Mouse (Mus musculus) brain, adult 2 months (tissue): ENCODE data around the gene Dgkh.
"Not testable (repeated sequence)": the region's sequence is repeated elsewhere in the genome, so short reads cannot be mapped to it uniquely, and the experiment has no call there.

Experiments used
- DNase-seq: peaks from one replicate; pipeline ENCODE4 v3.0.0; 2011; ENCODE audit warnings: low read depth, low spot score

The Dgkh gene

DNA sequence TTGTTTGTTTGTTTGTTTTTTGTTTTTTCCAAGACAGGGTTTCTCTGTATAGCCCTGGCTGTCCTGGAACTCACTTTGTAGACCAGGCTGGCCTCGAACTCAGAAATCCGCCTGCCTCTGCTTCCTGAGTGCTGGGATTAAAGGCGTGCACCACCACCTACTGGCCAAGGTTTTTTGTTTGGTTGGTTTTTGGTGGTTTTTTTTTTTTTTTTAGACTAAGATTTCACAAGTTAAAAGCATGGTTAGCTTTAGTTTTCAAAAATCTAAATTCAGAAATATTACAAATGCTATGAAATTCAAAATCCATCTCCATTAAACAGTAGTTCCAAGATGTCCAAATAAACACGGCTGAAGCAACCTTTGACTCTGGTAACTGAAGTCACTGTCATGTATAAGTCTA lies 8.9 kb downstream of the Dgkh start:
- not testable (repeated sequence) for DNase-seq

GRCm38 (mm10) chr14:78722031-78722430 lies 10.5 kb downstream of the Dgkh start:
- DNase-seq, result no peak

DNA sequence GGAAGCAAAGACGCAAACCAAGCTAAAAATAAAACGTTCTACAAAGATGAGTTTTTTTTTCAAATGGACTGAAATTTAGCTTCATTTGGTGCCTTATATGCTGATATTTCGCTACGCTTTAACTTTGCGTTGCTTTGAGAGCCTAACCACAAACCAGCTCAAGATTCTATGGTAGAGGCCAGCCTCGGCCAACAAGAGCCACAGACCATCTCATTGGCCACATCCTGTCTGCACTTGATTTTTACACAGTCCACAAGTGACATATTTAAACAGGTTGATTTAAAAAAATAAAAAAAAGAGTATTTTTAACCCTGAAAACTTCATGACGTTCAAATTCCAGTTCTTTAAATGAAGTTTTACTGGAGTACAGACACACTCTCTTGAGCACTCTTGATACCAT lies 16.5 kb downstream of the Dgkh start:
- no peak for DNase-seq

GRCm38 (mm10) chr14:78712565-78713148 lies 19.9 kb downstream of the Dgkh start:
- DNase-seq, result peak; percentile 75

DNA sequence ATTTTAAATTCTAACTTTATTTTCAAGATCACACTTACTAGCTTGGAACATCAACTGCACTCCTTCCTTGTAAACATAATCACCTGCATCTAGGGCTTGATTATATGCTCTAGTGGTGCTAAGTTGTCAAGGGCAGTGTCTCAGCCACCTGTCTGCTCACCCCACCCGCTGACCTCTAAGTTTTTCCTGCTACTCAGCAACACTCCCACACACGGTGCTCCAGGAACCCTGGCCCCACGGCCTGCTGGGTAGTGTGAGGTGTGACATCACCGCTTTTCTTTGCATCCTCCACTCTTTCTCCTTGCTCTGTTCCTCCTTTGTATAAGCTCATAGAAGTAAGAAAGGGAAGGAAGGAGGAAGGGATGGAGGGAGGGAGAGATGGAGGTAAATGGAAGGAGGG lies 21.9 kb downstream of the Dgkh start:
- DNase-seq, result no peak

DNA sequence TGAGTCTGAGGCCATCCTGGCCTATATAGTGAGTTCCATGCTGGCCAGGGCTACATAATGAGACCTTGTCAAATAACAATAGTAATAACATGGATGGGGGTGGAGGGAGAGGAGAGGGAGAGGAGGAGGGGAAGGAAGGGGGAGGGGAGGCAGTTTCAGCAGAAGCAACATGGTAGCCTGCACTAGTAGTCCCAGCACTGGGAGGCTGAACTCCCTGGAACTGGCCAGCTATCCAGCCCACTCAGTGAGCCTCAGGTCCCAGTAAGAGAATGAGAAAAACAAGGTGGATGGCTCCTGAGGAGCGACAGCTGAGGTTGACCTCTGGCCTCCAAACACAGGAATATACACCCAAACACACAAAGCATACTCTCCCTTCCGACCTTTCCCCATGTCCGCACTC lies 27.0 kb downstream of the Dgkh start:
- DNase-seq, result no peak

DNA sequence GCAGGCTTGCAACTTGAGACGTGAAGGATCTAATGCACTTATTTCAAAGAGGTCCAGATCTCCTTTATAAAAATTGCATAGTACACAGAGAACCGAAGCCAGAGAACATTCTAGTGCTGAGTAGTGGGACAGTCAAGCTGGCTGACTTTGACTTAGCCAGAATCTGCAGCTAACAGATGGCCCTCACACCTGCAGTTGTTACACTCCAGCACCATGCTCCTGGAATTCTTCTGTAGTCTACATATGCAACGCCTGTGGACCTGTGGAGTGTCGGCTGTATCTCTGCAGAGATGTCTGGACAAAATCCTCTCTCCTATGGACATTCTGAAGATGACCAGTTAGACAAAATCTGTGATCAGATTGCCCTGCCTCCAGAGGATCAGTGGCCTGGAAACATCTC lies 28.6 kb downstream of the Dgkh start:
- DNase-seq, result peak; percentile 63

- no peak for DNase-seq
These were observed 29.2 kb downstream of the Dgkh start for GRCm38 (mm10) chr14:78703361-78703760.

- peak; percentile 43 for DNase-seq
These were observed 30.5 kb downstream of the Dgkh start for GRCm38 (mm10) chr14:78702048-78702447.

- no peak for DNase-seq
These were observed 31.1 kb downstream of the Dgkh start for GRCm38 (mm10) chr14:78701501-78701900.

- no peak for DNase-seq
These were observed 31.5 kb downstream of the Dgkh start for GRCm38 (mm10) chr14:78701087-78701486.

- no peak for DNase-seq
These were observed 32.9 kb downstream of the Dgkh start for GRCm38 (mm10) chr14:78699634-78700033.

- peak; percentile 85 for DNase-seq
These were observed 33.4 kb downstream of the Dgkh start for GRCm38 (mm10) chr14:78699196-78699595.

GRCm38 (mm10) chr14:78694121-78694520 lies 38.5 kb downstream of the Dgkh start:
- DNase-seq, result no peak

GRCm38 (mm10) chr14:78692602-78693001 lies 40.0 kb downstream of the Dgkh start:
- peak; percentile 67 for DNase-seq

- DNase-seq, result no peak
These were observed 40.6 kb downstream of the Dgkh start for GRCm38 (mm10) chr14:78691926-78692487.

DNA sequence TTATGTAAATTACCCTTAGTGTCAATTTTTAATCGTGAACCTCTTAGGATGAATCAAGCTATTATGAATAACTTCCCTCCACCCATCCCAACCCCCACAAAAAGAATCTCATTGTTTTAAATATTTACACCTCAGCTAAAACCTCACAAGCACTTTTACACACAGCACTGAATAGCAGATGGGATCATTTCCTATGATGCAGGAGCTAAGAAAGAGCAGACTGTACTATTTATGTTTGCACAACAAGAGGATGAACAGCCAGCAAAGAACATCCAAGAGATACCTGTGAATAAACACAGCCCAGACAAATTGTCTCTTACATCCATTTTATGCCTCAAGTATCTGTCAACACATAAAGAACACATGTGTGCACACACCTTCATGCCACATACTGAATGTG lies 41.7 kb downstream of the Dgkh start:
- no peak for DNase-seq

GRCm38 (mm10) chr14:78690387-78690786 lies 42.2 kb downstream of the Dgkh start:
- DNase-seq, result no peak

DNA sequence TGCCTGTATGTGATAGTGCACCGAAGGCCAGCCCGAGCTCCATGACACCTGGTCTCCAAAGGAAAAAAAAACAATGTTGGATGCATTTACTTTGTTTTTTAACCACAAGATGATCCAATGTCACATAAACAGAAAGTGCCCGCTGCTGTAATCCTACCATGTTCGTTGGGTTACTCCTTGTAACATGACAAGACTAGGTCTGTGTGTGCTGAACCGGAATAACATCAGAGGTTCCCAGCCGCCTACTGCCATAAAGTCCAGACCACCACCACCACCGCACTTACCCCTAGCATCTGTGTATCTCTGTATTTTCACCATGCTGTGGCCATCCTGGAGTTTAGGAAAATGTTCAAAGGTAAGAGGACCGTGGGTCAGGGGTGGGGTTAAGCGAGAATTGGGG lies 42.6 kb downstream of the Dgkh start:
- DNase-seq, result no peak

DNA sequence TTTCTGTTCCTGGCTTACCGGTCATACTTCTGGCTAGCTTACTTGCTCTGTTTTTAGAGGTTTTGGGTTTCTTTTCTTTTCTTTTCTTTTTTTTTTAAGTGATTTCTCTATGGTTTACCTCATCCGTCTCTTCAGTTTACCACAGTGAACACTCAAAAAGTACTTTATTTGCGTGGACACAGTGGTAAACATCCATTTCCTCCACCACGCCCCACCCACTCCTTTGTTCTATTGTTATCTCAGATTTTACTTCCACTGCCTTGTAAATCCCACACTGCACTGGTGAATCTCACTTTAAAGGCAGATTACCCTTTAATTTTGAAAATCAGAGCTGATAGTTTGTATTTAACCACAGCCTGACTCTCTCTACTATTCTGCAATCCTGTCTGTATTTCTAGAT lies 44.9 kb downstream of the Dgkh start:
- DNase-seq, result no peak

GRCm38 (mm10) chr14:78686701-78687100 lies 45.9 kb downstream of the Dgkh start:
- DNase-seq, result no peak

DNA sequence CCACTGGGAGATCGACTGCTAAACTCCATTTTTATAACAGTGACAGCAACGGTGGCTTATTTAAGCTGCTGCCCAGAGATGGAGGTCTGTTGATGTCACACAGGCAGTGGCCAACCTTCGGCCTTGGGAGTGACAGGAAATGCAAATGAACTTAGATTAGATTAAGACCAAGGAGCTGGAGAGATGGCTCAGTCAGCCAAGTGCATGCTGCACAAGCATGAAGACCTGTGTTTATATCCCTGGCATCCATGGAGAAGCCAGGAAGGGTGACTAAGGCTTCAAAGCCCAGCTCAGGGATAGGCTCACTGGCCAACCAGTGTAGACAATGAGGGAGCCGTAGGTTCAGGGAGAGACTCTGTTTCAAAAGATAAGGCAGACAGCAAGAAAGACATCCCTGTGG lies 48.4 kb downstream of the Dgkh start:
- DNase-seq, result no peak

DNA sequence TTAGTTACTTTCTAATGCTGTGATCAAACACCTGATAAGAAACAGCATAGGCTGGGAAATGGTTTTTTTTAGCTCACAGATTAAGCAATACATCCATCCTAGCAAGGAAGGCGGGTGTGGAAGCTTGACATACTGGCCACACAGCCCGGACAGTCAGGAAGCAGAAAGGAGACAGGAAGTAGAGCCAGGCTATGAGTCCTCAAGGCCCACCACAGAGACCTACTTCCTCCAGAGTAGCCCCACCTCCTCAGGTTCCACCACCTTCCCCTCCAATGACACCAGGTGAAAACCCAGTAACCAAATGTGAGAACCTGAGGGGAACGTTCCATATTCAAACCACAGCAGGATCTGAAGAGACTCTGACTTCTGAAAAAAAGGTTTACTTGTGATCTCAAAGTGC lies 53.6 kb downstream of the Dgkh start:
- no peak for DNase-seq
